Mouse (Mus musculus) midbrain, embryonic 16.5 days (tissue): Measurements from ENCODE around the gene Ski. TPM values are rescaled to one million over a fixed set of nuclear protein-coding genes. Genes with fewer than 3 reads are reported as not detected.
A peak's percentile ranks its signal among the peaks of the same experiment; 100 is the strongest.
"Not testable (repeated sequence)": the region's sequence is repeated elsewhere in the genome, so short reads cannot be mapped to it uniquely, and the experiment has no call there.

Experiments
- ATAC-seq: fragments of 200-750 bp; cut with Nextera tagmentation; 2 replicates; pipeline ENCODE4 v1.8.0; 2017; ENCODE audit warnings: moderate TSS enrichment
- H3K27ac ChIP-seq: fragments of 300-500 bp; sonication (generic); 2 replicates; pipeline ENCODE4 v1.5.1; 2014; ENCODE audit warnings: mild to moderate bottlenecking, low read length, mixed read lengths
- H3K27me3 ChIP-seq: fragments of 300-500 bp; sonication (generic); 2 replicates; pipeline ENCODE4 v1.6.1; 2014; ENCODE audit warnings: low read depth, low read length, mixed read lengths; ENCODE audit not compliant: control insufficient read depth, insufficient read depth
- H3K36me3 ChIP-seq: fragments of 300-500 bp; sonication (generic); 2 replicates; pipeline ENCODE4 v1.6.1; 2014; ENCODE audit warnings: mild to moderate bottlenecking, low read length, moderate library complexity, mixed read lengths; ENCODE audit not compliant: control insufficient read depth, insufficient read depth
- H3K4me1 ChIP-seq: fragments of 300-500 bp; sonication (generic); 2 replicates; pipeline ENCODE4 v1.6.1; 2014; ENCODE audit warnings: mild to moderate bottlenecking, low read length, mixed read lengths; ENCODE audit not compliant: control insufficient read depth, insufficient read depth
- H3K4me2 ChIP-seq: fragments of 300-500 bp; sonication (generic); 2 replicates; pipeline ENCODE4 v1.6.1; 2014; ENCODE audit warnings: mild to moderate bottlenecking, low read length, mixed read lengths
- H3K4me3 ChIP-seq: fragments of 300-500 bp; sonication (generic); 2 replicates; pipeline ENCODE4 v1.5.1; 2014; ENCODE audit warnings: low read depth, mild to moderate bottlenecking, low read length, moderate library complexity, mixed read lengths
- H3K9ac ChIP-seq: fragments of 300-500 bp; sonication (generic); 2 replicates; pipeline ENCODE4 v1.6.1; 2014; ENCODE audit warnings: low read depth, low read length, mixed read lengths
- H3K9me3 ChIP-seq: fragments of 300-500 bp; sonication (generic); replicated peaks from 2 replicates; pipeline ENCODE4 v1.6.1; 2014; ENCODE audit warnings: mild to moderate bottlenecking, low read length, mixed read lengths; ENCODE audit not compliant: control insufficient read depth, poor library complexity, severe bottlenecking
- WGBS: fragments of 180-500 bp; shearing (Covaris S2); extraction: QIAGEN DNeasy Blood & Tissue Kit; methylation state at CpG from one replicate; pipeline ENCODE4 v1.1.7; 2014; 5-methylcytosine and 5-hydroxymethylcytosine counted together
- polyA plus RNA-seq: library from polyadenylated mRNA; unstranded; fragments of >200 nt; fragmentation: Nextera tagmentation; extraction: Ambion mirVana; gene quantifications from 2 replicates; pipeline ENCODE4 v1.2.1, GENCODE M21; 2015

Ski gene
- polyA plus RNA-seq, 1 experiment from 2014 or later, result 9.6 TPM

DNA sequence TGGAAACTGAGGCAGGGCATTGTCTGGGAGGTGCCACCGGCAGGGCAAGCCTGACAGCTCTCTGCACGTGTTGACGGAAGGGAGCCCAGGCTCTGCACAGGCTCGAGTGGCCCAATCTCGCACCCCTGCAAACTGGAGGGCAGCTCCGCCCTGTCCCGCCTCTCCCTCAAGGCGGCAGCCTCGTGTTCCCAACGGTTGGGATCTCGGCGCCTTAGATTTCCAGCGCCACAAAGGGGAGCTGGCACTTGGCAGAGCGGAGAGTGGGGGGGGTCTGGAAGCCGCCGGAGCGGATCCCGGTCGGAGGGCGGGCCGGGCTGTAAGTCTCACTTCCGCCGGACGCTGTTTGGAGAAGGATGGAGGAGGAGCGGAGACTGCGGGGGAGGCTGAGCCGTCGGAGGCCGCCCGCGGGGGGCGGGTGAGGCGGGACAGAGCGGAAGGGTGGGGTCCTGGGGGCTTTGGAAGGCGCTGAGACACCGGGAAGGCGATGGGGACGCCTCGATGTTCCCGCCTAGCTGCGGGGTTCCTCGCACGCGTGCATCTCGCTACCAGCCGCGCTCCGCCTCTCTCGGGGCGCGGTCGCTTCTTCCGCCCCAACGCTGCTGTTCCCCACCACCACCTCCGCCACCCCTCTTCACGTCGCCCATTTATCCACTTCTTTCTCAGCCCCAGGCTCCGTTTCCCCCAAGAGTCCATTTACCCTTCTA, 27.4 kb upstream of the Ski start, which contains the start of gene Faap20:
Faap20 (plus strand) TSS at position 155 of the 704 bp plus-strand sequence.
- H3K27ac ChIP-seq, result peak within 1 kb of the TSS; percentile 98
- no peaks in the 10 kb centered on the region for H3K9me3 ChIP-seq
- peak; percentile 91 for ATAC-seq
- no peaks in the 10 kb centered on the region for H3K27me3 ChIP-seq
- peak within 1 kb of the TSS; percentile 82 for H3K4me2 ChIP-seq
- H3K36me3 ChIP-seq, result no peaks in the 10 kb centered on the region
- WGBS, result under 1% methylated on average over 52 of the region's 58 CpGs
- H3K4me1 ChIP-seq, result peaks cover 30% of the 10 kb centered on the region
- peak within 1 kb of the TSS; percentile 81 for H3K9ac ChIP-seq
- peak within 1 kb of the TSS; percentile 58 for H3K4me3 ChIP-seq

DNA sequence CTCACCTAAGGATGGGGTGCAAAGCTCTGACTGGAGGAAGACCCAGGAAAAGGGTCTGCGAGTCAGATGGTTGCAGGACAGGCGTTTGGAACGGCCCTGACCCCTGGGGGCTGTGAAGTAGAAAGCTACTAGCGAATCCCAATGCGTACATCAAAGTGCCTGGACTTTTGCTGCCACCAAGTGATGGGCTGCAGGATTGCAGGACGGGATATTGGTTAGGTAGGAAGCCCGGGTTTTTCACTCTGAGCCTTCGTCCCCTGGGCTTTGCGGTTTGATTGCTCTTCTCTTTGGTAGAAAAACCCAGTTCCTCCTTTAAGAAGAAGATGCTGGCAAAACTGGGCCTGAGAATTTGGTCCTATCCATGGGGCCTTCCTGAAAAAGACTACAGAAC, 26.9 kb upstream of the Ski start:
- Histone ChIP-seq H3K27ac (peak overlapping the region; percentile 98), H3K9ac (peak overlapping the region; percentile 81), H3K4me1 (peaks cover 30% of the 10 kb centered on the region), H3K27me3 (no peaks in the 10 kb centered on the region), H3K36me3 (no peaks in the 10 kb centered on the region), H3K4me3 (peak overlapping the region; percentile 58), H3K4me2 (peak overlapping the region; percentile 82), H3K9me3 (no peaks in the 10 kb centered on the region)
- WGBS, result under 1% methylated on average over 9 of the region's 9 CpGs
- ATAC-seq, result peak; percentile 78

GRCm38 (mm10) chr4:155248054-155248453, 25.7 kb upstream of the Ski start:
- not testable (repeated sequence) for H3K27me3 ChIP-seq, ATAC-seq, H3K4me2 ChIP-seq, H3K36me3 ChIP-seq, H3K9ac ChIP-seq, H3K27ac ChIP-seq, H3K4me3 ChIP-seq, H3K9me3 ChIP-seq
- WGBS, result 93% methylated on average over 3 of the region's 3 CpGs
- H3K4me1 ChIP-seq, result peaks cover 24% of the 10 kb centered on the region

DNA sequence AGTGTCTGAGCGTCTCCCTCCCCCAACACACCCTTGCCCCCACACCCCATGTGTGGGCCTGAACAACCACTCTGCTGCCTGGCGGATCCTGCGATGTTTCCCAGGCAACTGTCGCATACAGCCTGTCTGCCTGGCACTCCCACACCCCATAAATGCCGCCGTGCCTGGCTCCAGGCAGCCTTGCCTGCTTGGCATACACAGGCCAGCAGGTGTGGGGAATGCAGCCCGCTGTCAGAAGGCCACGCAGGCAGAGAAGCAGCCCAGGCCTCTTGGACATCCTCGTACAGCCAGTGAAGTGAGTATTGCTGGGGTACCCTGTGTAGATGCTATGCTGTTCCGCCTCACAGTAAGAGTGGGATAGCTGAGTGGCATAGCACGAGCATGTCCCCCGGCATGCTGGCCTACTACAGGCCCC, 24.3 kb upstream of the Ski start:
- Histone ChIP-seq H3K27ac (no peak overlapping the region), H3K9me3 (no peaks in the 10 kb centered on the region), H3K4me3 (no peak overlapping the region), H3K4me2 (no peak overlapping the region), H3K27me3 (no peaks in the 10 kb centered on the region), H3K9ac (no peak overlapping the region), H3K36me3 (no peaks in the 10 kb centered on the region), H3K4me1 (peaks cover 13% of the 10 kb centered on the region)
- WGBS, result 78% methylated on average over 12 of the region's 12 CpGs
- ATAC-seq, result no peak

DNA sequence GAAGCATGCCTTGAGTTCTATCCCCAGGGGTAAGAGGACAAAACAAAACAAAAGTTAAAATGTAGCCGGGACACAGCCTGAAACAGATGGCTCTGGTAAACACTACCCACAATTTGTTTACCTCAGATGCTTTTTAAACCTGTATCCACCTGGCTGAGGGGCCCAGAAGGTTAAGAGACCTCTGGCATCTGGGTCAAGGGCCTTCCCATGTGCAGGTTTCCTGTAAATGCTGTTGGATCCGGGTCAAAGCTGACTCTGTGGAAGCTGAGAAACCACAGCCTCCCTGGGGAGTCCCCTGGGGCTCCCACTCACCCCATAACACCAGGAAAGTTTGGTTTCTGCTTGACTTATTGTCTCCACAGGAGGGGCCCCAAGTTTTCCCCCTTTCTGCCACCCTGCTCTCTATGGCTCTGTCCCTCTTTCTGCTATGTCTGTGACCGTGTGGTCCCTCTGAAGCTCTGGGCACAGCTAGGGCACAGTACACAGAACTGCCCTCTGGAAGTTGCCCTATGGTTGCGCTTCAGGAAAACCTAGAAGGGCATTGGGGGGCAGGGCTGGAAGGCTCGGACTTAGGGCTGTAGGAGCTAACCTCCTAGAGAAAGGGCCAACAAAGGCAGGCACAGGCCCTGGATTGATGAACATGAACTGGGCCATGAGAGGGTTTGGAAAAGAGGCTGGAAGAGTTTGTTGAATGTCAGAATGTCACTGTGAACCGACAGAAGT, 23.5 kb upstream of the Ski start:
- Histone ChIP-seq H3K9me3 (no peaks in the 10 kb centered on the region), H3K4me3 (no peak overlapping the region), H3K27ac (no peak overlapping the region), H3K4me1 (peaks cover 5% of the 10 kb centered on the region), H3K4me2 (no peak overlapping the region), H3K9ac (no peak overlapping the region), H3K27me3 (no peaks in the 10 kb centered on the region), H3K36me3 (no peaks in the 10 kb centered on the region)
- no peak for ATAC-seq
- WGBS, result 75% methylated on average over 6 of the region's 6 CpGs

GRCm38 (mm10) chr4:155243233-155243632, 20.8 kb upstream of the Ski start:
- 87% methylated on average over 12 of the region's 12 CpGs for WGBS
- H3K36me3 ChIP-seq, result no peaks in the 10 kb centered on the region
- no peak overlapping the region for H3K4me3 ChIP-seq
- no peak overlapping the region for H3K4me2 ChIP-seq
- H3K4me1 ChIP-seq, result no peaks in the 10 kb centered on the region
- no peak overlapping the region for H3K27ac ChIP-seq
- no peak for ATAC-seq
- no peak overlapping the region for H3K9ac ChIP-seq
- no peaks in the 10 kb centered on the region for H3K27me3 ChIP-seq
- H3K9me3 ChIP-seq, result no peaks in the 10 kb centered on the region

DNA sequence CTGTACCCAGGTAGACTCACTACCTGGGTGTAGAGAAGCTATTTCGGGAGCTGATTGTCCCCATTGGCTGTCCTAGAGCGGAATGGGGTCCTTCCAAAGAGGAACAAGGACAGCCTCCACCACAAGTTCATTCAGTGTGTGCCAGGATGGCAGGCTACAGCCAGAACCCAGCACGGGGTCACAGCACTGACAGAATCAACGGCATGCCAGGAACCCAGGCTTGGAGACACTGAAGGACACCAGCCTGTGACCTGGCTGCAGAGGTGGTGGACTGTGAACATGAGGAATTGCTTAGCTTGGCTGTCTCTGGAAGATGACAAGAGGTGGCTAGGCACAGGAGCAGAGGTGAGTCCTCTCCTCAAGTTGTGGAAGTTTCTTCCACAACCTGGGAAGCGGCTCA, 19.9 kb upstream of the Ski start:
- no peak for ATAC-seq
- no peaks in the 10 kb centered on the region for H3K36me3 ChIP-seq
- H3K4me2 ChIP-seq, result no peak overlapping the region
- H3K9ac ChIP-seq, result no peak overlapping the region
- 87% methylated on average over 5 of the region's 5 CpGs for WGBS
- no peak overlapping the region for H3K4me3 ChIP-seq
- no peak overlapping the region for H3K27ac ChIP-seq
- no peaks in the 10 kb centered on the region for H3K27me3 ChIP-seq
- no peaks in the 10 kb centered on the region for H3K4me1 ChIP-seq
- no peaks in the 10 kb centered on the region for H3K9me3 ChIP-seq

GRCm38 (mm10) chr4:155241789-155242188, 19.4 kb upstream of the Ski start:
- H3K36me3 ChIP-seq, result no peaks in the 10 kb centered on the region
- no peak overlapping the region for H3K27ac ChIP-seq
- no peak overlapping the region for H3K9ac ChIP-seq
- H3K9me3 ChIP-seq, result no peaks in the 10 kb centered on the region
- ATAC-seq, result no peak
- 80% methylated on average over 9 of the region's 9 CpGs for WGBS
- no peak overlapping the region for H3K4me3 ChIP-seq
- H3K4me1 ChIP-seq, result no peaks in the 10 kb centered on the region
- H3K27me3 ChIP-seq, result no peaks in the 10 kb centered on the region
- H3K4me2 ChIP-seq, result no peak overlapping the region

- WGBS, result 55% methylated on average over 6 of the region's 6 CpGs
- ATAC-seq, result no peak
These were observed 17.1 kb upstream of the Ski start for GRCm38 (mm10) chr4:155239494-155239893.

More at GRCm38 (mm10) chr4:155239494-155239893, 17.1 kb upstream of the Ski start:
- Histone ChIP-seq H3K9ac (no peak overlapping the region), H3K4me2 (no peak overlapping the region), H3K27me3 (no peaks in the 10 kb centered on the region), H3K9me3 (no peaks in the 10 kb centered on the region), H3K36me3 (no peaks in the 10 kb centered on the region), H3K27ac (no peak overlapping the region), H3K4me1 (peaks cover 17% of the 10 kb centered on the region), H3K4me3 (no peak overlapping the region)
